Mouse (Mus musculus): ENCODE measurements at regions not wholly inside any gene's neighbourhood (a gene's known extent, or its start where the extent isn't known, plus 50 kb on each side); places are given as distances from the start of the nearest gene placed in this dataset.

GRCm38 (mm10) chr8:109355168-109355567 is 138.7 kb upstream of the Pmfbp1 start:
- TF ChIP-seq CTCF (IDR thresholded peaks at IDR 0.05; ENCODE audit: insufficient read depth, low read length) (no peak), POLR2A (IDR thresholded peaks at IDR 0.05; ENCODE audit: borderline replicate concordance, extremely low read depth, low read depth, low read length) (no peak)

All from lung, adult 2 months (tissue).